8 mouse cellular contexts compared by ENCODE assay signal in the genomic region with DNA sequence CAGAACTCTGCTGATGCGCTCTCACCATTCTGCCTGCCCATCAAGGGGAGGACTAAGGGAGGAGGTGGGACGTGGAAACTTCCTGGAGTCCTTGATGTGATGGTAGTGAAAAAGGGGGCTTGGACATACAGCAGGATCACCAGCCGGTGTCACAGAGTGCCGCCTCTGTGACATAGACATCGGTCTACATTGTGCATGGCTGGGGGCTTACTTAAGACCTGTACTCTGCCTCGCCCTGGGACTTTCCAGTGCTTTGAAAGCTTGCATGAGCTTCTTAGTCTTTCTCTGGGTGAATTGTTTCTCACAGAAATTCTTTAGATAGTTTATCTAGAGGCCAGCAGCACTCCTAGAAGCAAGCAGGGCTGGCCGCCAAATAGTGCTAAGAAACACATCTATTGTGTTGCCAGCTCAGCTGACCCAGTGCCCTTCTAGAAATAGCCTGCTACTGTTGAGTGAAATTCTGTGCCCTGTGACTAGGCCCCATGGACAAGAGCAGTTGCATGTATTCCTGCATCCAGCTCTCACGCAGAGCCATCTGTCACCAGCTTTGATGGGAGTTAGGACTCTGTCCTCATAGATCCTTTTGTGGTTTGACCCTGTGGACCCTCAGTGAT. TPM values are rescaled to one million over a fixed set of nuclear protein-coding genes. Genes with fewer than 3 reads are reported as not detected.
A peak's percentile ranks its signal among the peaks of the same experiment; 100 is the strongest.
DNase-seq lines count a peak whose midpoint lies in the region; ATAC-seq and TF ChIP-seq lines count a peak whose summit lies in the region.

No protein-coding gene starts in this region.

- H3K4me1 ChIP-seq in kidney, embryonic 16.5 days (ENCODE audit: insufficient read depth, low read length) = peaks cover 22% of the 10 kb centered on the region; the same call in 1 of the 2 replicates
- peaks cover 9% of the 10 kb centered on the region; the same call in 1 of the 2 replicates for H3K4me1 ChIP-seq in lung, postnatal 0 days (ENCODE audit: insufficient read depth, low read depth, low read length)
- no peaks in the 10 kb centered on the region for H3K4me1 ChIP-seq in thymus, adult 2 months (replicated peaks; ENCODE audit: control insufficient read depth, insufficient read depth, low read length)

- H3K36me3 ChIP-seq in kidney, embryonic 16.5 days (ENCODE audit: insufficient read depth, low read length) = 0 out of 2 replicates have a peak, but pooled peaks cover 15% of the 10 kb centered on the region
- no peaks in the 10 kb centered on the region for H3K36me3 ChIP-seq in lung, postnatal 0 days (ENCODE audit: insufficient read depth, low read length)
- H3K36me3 ChIP-seq in thymus, adult 2 months (ENCODE audit: control insufficient read depth, insufficient read depth, low read length) = no peaks in the 10 kb centered on the region

- no peak overlapping the region for H3K9ac ChIP-seq in kidney, embryonic 16.5 days (replicated peaks; ENCODE audit: low read length)
- no peak overlapping the region for H3K9ac ChIP-seq in lung, postnatal 0 days (replicated peaks; ENCODE audit: low read depth)

- WGBS in kidney, embryonic 16.5 days = 71% methylated on average over 8 of the region's 8 CpGs
- 49% methylated on average over 8 of the region's 8 CpGs for WGBS in lung, postnatal 0 days
- 94% methylated on average over 8 of the region's 8 CpGs for WGBS in thymus, adult 2 months

- H3K27ac ChIP-seq in kidney, embryonic 16.5 days (ENCODE audit: low read length) = no peak overlapping the region; the same call in 1 of the 2 replicates
- 0 out of 2 replicates have a peak overlapping the region, but pooled peaks have one; percentile 11 for H3K27ac ChIP-seq in lung, postnatal 0 days (ENCODE audit: low read length)
- no peak overlapping the region for H3K27ac ChIP-seq in thymus, adult 2 months (ENCODE audit: control insufficient read depth, insufficient read depth, low read length)

- no peak for TF ChIP-seq EP300 in lung, postnatal 0 days (IDR thresholded peaks at IDR 0.05)

- intact Hi-C loops in heart, postnatal 36 days (cut with DNase I) = no loop called here

- DNase-seq in kidney, adult 11 months = peak; percentile 54
- peak; percentile 76 for DNase-seq in brain, adult 2 months (ENCODE audit: low read depth, low spot score)
- peak; percentile 56 to 61 for DNase-seq in heart, postnatal 36 days
- peak; percentile 79 for DNase-seq in lung, postnatal 0 days (ENCODE audit: low spot score)
- no peak for DNase-seq in retina, embryonic 14.5 days (ENCODE audit: low spot score)
- no peak for DNase-seq in natural killer cell, adult 2 months (ENCODE audit: low spot score in 2 of 2)
- no peak for DNase-seq in thymus, adult 2 months

- H3K4me3 ChIP-seq in kidney, embryonic 16.5 days (ENCODE audit: low read length) = no peak overlapping the region
- H3K4me3 ChIP-seq in lung, postnatal 0 days (ENCODE audit: low read depth, low read length) = no peak overlapping the region
- H3K4me3 ChIP-seq in thymus, adult 2 months (ENCODE audit: control insufficient read depth, insufficient read depth, low read length) = no peak overlapping the region

- ATAC-seq in kidney, embryonic 16.5 days (ENCODE audit: low FRiP score, low TSS enrichment) = no peak
- peak; percentile 60 for ATAC-seq in lung, postnatal 0 days

- TF ChIP-seq CTCF in lung, postnatal 0 days (IDR thresholded peaks at IDR 0.05) = no peak
- TF ChIP-seq CTCF in thymus, adult 2 months (IDR thresholded peaks at IDR 0.05; ENCODE audit: borderline replicate concordance, control insufficient read depth, extremely low read depth, insufficient read depth, low read length, poor library complexity) = no peak

- H3K27me3 ChIP-seq in kidney, embryonic 16.5 days (ENCODE audit: insufficient read depth, low read length) = no peaks in the 10 kb centered on the region
- H3K27me3 ChIP-seq in lung, postnatal 0 days (replicated peaks; ENCODE audit: insufficient read depth, low read length) = no peaks in the 10 kb centered on the region
- H3K27me3 ChIP-seq in thymus, adult 2 months (ENCODE audit: control insufficient read depth, insufficient read depth, low read length) = no peaks in the 10 kb centered on the region

- H3K9me3 ChIP-seq in kidney, embryonic 16.5 days (ENCODE audit: low read length) = no peaks in the 10 kb centered on the region
- no peaks in the 10 kb centered on the region for H3K9me3 ChIP-seq in lung, postnatal 0 days (ENCODE audit: low read length)

- TF ChIP-seq POLR2A in thymus, adult 2 months (IDR thresholded peaks at IDR 0.05; ENCODE audit: control insufficient read depth, extremely low read depth, insufficient read depth, low read length, poor library complexity) = no peak

- no peak overlapping the region for H3K4me2 ChIP-seq in kidney, embryonic 16.5 days (replicated peaks; ENCODE audit: low read depth, low read length)
- H3K4me2 ChIP-seq in lung, postnatal 0 days (replicated peaks; ENCODE audit: low read depth, low read length) = no peak overlapping the region

RNA-seq across cellular contexts. Expression of gene Tcp10a, which starts 40.0 kb away (rescaled TPM):
- not detected in 2 replicates for polyA plus RNA-seq in kidney, embryonic 16.5 days (2015; fragmentation: Nextera tagmentation; extraction: Ambion mirVana)
- not detected for total RNA-seq in heart, postnatal 36 days (2021)
- polyA plus RNA-seq in lung, postnatal 0 days (2015; fragmentation: Nextera tagmentation; extraction: Ambion mirVana) = not detected in 2 replicates
- polyA plus RNA-seq in thymus, adult 2 months (2012; rRNA removed) = not detected in 2 replicates

Comparison
In these comparisons a context has a peak if more than half of its experiments do, and no peak if none do; other contexts are left out.
1. DNase-seq: peak in kidney, adult 11 months (single experiment), brain, adult 2 months (single experiment), heart, postnatal 36 days (2 of 2) and lung, postnatal 0 days (single experiment); none in retina, embryonic 14.5 days (single experiment), natural killer cell, adult 2 months (0 of 2) and thymus, adult 2 months (single experiment).